Comparison of ENCODE assay signal across 18 mouse cellular contexts in genomic region chr13:57789796-57790195, GRCm38 (mm10).
DNase-seq lines count a peak whose midpoint lies in the region; ATAC-seq and TF ChIP-seq lines count a peak whose summit lies in the region.
"Had no signal": no experiment of that assay in that cellular context is flagged by ENCODE, and none has a peak within 500 bp of the region (broad histone marks: within the 10 kb centered on the region; RNA-seq: fewer than 3 reads in every experiment).

No protein-coding gene starts in this region.

- WGBS in hindbrain, embryonic 11.5 days = 41% methylated on average over 5 of the region's 5 CpGs
- 32% methylated on average over 5 of the region's 5 CpGs for WGBS in hindbrain, embryonic 13.5 days
- WGBS in cerebellum, adult 2 months = 4% methylated on average over 5 of the region's 5 CpGs
- 26% methylated on average over 5 of the region's 5 CpGs for whole genome bisulfite sequencing in hindbrain, embryonic 14.5 days
- 39% methylated on average over 5 of the region's 5 CpGs for WGBS in kidney, embryonic 15.5 days

- H3K27ac ChIP-seq in hindbrain, embryonic 11.5 days (ENCODE audit: low read depth, low read length) = peak overlapping the region; percentile 33; the same call in 1 of the 2 replicates
- no peak overlapping the region for H3K27ac ChIP-seq in hindbrain, embryonic 13.5 days
- H3K27ac ChIP-seq in cerebellum, adult 2 months (ENCODE audit: insufficient read depth, low read length) = no peak overlapping the region
- no peak overlapping the region for H3K27ac ChIP-seq in hindbrain, embryonic 14.5 days
- H3K27ac ChIP-seq in kidney, embryonic 15.5 days = no peak overlapping the region
- H3K27ac ChIP-seq: embryonic facial prominence, embryonic 13.5 days; gastrocnemius, adult 2 months; neural tube, embryonic 12.5 days had no signal

- H3K4me1 ChIP-seq in hindbrain, embryonic 11.5 days (replicated peaks; ENCODE audit: control insufficient read depth, insufficient read depth, low read length) = peaks cover 7% of the 10 kb centered on the region; the same call in 1 of the 2 replicates
- peaks cover 44% of the 10 kb centered on the region for H3K4me1 ChIP-seq in hindbrain, embryonic 13.5 days (replicated peaks)
- peaks cover 46% of the 10 kb centered on the region for H3K4me1 ChIP-seq in cerebellum, adult 2 months (ENCODE audit: control insufficient read depth, insufficient read depth, low read length)
- H3K4me1 ChIP-seq in hindbrain, embryonic 14.5 days (replicated peaks; ENCODE audit: control insufficient read depth, insufficient read depth, low read length) = peaks cover 16% of the 10 kb centered on the region
- peaks cover 12% of the 10 kb centered on the region for H3K4me1 ChIP-seq in kidney, embryonic 15.5 days

- H3K36me3 ChIP-seq in hindbrain, embryonic 11.5 days (ENCODE audit: control insufficient read depth, insufficient read depth, low read length) = no peaks in the 10 kb centered on the region
- H3K36me3 ChIP-seq in hindbrain, embryonic 13.5 days = no peaks in the 10 kb centered on the region
- no peaks in the 10 kb centered on the region for H3K36me3 ChIP-seq in hindbrain, embryonic 14.5 days (replicated peaks; ENCODE audit: control insufficient read depth, insufficient read depth)
- H3K36me3 ChIP-seq in kidney, embryonic 15.5 days = no peaks in the 10 kb centered on the region
- H3K36me3 ChIP-seq: embryonic facial prominence, embryonic 13.5 days; neural tube, embryonic 12.5 days had no signal

- intact Hi-C loops in gastrocnemius, postnatal 14 days (cut with DNase I; ENCODE audit: low total_unique reads) = no loop called here
- intact Hi-C loops in heart, postnatal 36 days (cut with DNase I) = no loop called here

- TF ChIP-seq CTCF in cerebellum, adult 2 months (IDR thresholded peaks at IDR 0.05; ENCODE audit: borderline replicate concordance, insufficient read depth, low read depth, low read length) = no peak

- H3K4me2 ChIP-seq in hindbrain, embryonic 11.5 days (replicated peaks; ENCODE audit: low read depth, low read length) = no peak overlapping the region
- no peak overlapping the region for H3K4me2 ChIP-seq in hindbrain, embryonic 13.5 days
- no peak overlapping the region for H3K4me2 ChIP-seq in hindbrain, embryonic 14.5 days (replicated peaks)
- H3K4me2 ChIP-seq in kidney, embryonic 15.5 days = no peak overlapping the region
- H3K4me2 ChIP-seq: embryonic facial prominence, embryonic 13.5 days; neural tube, embryonic 12.5 days had no signal

- no peak for ATAC-seq in hindbrain, embryonic 11.5 days (ENCODE audit: low FRiP score)
- ATAC-seq in hindbrain, embryonic 13.5 days (ENCODE audit: low FRiP score) = no peak
- ATAC-seq in hindbrain, embryonic 14.5 days (ENCODE audit: low FRiP score) = 0 out of 2 replicates have a peak, but pooled peaks have one; percentile 2
- ATAC-seq in kidney, embryonic 15.5 days (replicated peaks; ENCODE audit: low FRiP score) = no peak
- ATAC-seq: Patski had no signal

- no peak for DNase-seq in hindbrain, embryonic 11.5 days (ENCODE audit: low spot score)
- peak; percentile 28 for DNase-seq in ZHBTc4 (ENCODE audit: low read depth, low spot score)
- peak; percentile 60 to 78 for DNase-seq in cerebellum, adult 2 months
- DNase-seq in hindbrain, embryonic 14.5 days (ENCODE audit: low spot score) = no peak
- DNase-seq in gastrocnemius, postnatal 14 days = no peak
- DNase-seq in heart, postnatal 36 days = no peak
- DNase-seq: gastrocnemius, adult 2 months; kidney, adult 2 months; kidney, postnatal 4 days; liver; lung, adult 18-20 months; lung, postnatal 4 days; thymus, postnatal 25 days had no signal

- no peak overlapping the region for H3K9ac ChIP-seq in hindbrain, embryonic 11.5 days (ENCODE audit: low read depth, low read length)
- H3K9ac ChIP-seq in hindbrain, embryonic 13.5 days = no peak overlapping the region
- H3K9ac ChIP-seq in hindbrain, embryonic 14.5 days = no peak overlapping the region
- no peak overlapping the region for H3K9ac ChIP-seq in kidney, embryonic 15.5 days
- H3K9ac ChIP-seq: embryonic facial prominence, embryonic 13.5 days; neural tube, embryonic 12.5 days had no signal

- H3K27me3 ChIP-seq in hindbrain, embryonic 11.5 days (ENCODE audit: control insufficient read depth, insufficient read depth, low read length) = no peaks in the 10 kb centered on the region
- peaks cover 4% of the 10 kb centered on the region; the same call in 1 of the 2 replicates for H3K27me3 ChIP-seq in hindbrain, embryonic 13.5 days
- no peaks in the 10 kb centered on the region for H3K27me3 ChIP-seq in cerebellum, adult 2 months (ENCODE audit: control insufficient read depth, insufficient read depth, low read length)
- no peaks in the 10 kb centered on the region for H3K27me3 ChIP-seq in hindbrain, embryonic 14.5 days (ENCODE audit: control insufficient read depth, insufficient read depth, low read length)
- 0 out of 2 replicates have a peak, but pooled peaks cover 21% of the 10 kb centered on the region for H3K27me3 ChIP-seq in kidney, embryonic 15.5 days
- H3K27me3 ChIP-seq: embryonic facial prominence, embryonic 13.5 days; neural tube, embryonic 12.5 days had no signal

- H3K4me3 ChIP-seq in hindbrain, embryonic 11.5 days (ENCODE audit: low read depth, low read length) = no peak overlapping the region
- H3K4me3 ChIP-seq in hindbrain, embryonic 13.5 days = no peak overlapping the region
- no peak overlapping the region for H3K4me3 ChIP-seq in cerebellum, adult 2 months (replicated peaks; ENCODE audit: insufficient read depth, low read depth, low read length)
- no peak overlapping the region for H3K4me3 ChIP-seq in hindbrain, embryonic 14.5 days (replicated peaks; ENCODE audit: low read length)
- H3K4me3 ChIP-seq in kidney, embryonic 15.5 days (replicated peaks) = no peak overlapping the region
- H3K4me3 ChIP-seq: embryonic facial prominence, embryonic 13.5 days; gastrocnemius, adult 2 months; neural tube, embryonic 12.5 days had no signal

- TF ChIP-seq POLR2A in cerebellum, adult 2 months (IDR thresholded peaks at IDR 0.05; ENCODE audit: borderline replicate concordance, insufficient read depth, low read length) = no peak

- no peaks in the 10 kb centered on the region; the same call in 1 of the 2 replicates for H3K9me3 ChIP-seq in hindbrain, embryonic 11.5 days (ENCODE audit: control insufficient read depth, low read length)
- H3K9me3 ChIP-seq in hindbrain, embryonic 13.5 days = no peaks in the 10 kb centered on the region
- H3K9me3 ChIP-seq in hindbrain, embryonic 14.5 days (ENCODE audit: control insufficient read depth, low read length) = no peaks in the 10 kb centered on the region
- 0 out of 2 replicates have a peak, but pooled peaks cover 3% of the 10 kb centered on the region for H3K9me3 ChIP-seq in kidney, embryonic 15.5 days (replicated peaks)
- H3K9me3 ChIP-seq: embryonic facial prominence, embryonic 13.5 days had no signal

Comparison
In these comparisons a context has a peak if more than half of its experiments do, and no peak if none do; other contexts are left out.
1. DNase-seq: peak in ZHBTc4 (single experiment) and cerebellum, adult 2 months (2 of 2); none in hindbrain, embryonic 11.5 days (single experiment), hindbrain, embryonic 14.5 days (single experiment), gastrocnemius, postnatal 14 days (single experiment) and heart, postnatal 36 days (0 of 2).